Mouse (Mus musculus): ENCODE results near the gene Olfr1477.
"Not testable (repeated sequence)": the region's sequence is repeated elsewhere in the genome, so short reads cannot be mapped to it uniquely, and the experiment has no call there.

Gene Olfr1477

DNA sequence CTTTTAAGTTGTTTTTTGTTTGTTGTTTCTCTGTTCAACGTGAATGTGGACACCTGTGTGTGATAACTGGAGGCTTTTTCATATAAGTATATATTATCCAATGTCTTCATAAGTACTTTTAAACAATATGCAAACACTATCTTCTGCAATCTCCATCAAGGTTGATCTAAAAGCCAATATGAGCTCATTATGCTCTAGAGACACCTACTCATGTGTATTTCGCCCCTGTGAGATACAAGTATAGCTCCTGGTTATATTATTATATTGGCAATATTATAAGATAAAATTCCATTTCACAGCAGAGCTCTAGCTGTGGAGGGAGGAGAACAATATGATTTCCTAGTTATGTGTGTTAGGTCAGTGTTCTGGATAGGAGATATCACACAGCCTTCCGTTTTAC lies at the start of gene Olfr1477:
Olfr1477 (plus strand) TSS at position 301 of the 400 bp plus-strand sequence.
- DNase-seq, result no peak

DNA sequence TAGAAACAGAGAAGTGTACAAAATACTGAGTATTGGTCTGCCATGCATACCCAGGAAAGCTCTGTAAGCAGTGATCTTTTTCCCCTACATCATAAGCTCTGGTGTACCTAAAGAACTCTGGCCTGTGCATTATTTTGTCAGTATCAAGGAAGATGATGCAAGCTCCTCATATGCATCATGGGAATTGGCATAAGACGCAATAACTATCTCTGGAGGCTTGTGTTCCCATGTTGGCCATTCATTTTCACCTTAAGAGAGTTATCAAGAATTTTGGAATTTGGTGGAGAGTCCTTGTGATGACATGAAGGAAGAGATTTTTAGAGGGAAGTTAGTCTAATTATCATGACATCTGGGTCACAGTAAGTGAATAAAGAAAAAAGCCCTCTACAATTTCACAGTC lies 44.4 kb upstream of the Olfr1477 start, which contains the start of gene Olfr1472:
Olfr1472 (minus strand) TSS at position 101 of the 400 bp plus-strand sequence.
- no peak for DNase-seq

DNA sequence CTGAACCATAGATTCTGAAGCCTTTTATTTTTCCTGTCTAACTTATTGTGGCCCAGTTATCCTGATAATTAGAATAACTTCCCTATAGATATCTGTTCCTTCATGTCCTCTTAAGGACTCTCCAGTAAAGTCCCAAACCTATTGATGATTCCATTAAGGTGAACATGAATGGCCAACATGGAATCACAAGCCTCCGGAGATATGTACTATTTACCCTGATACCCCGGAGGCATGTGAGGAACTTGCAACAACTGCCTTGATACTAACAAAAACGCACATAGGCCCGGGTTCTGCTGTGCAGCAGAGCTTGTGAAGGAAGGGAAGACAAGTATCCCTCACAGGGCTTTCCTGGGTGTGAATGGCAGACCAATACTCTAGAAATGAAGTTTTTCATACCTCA lies 31.1 kb upstream of the Olfr1477 start, which contains the start of gene Olfr1474:
Olfr1474 (plus strand) TSS at position 301 of the 400 bp plus-strand sequence.
- not testable (repeated sequence) for DNase-seq

DNA sequence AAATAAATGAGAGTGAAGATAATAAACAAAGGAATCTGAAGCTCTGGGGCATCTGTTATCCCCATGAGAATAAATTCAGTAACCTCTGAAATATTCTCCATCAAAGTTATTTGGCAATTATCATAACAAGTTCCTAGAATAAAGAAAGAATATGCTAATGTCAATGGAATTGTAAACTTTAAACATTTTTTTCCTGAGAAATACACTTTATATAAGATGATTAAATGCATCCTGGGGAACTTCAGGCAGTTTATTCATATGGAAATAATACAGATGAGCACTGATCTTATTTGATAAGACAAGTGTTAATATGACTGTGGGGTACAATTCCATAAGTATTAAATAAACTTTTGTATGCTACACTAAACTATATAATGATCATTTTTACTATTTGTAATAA lies 20.2 kb upstream of the Olfr1477 start, which contains the start of gene Olfr1475:
Olfr1475 (minus strand) TSS at position 101 of the 400 bp plus-strand sequence.
- no peak for DNase-seq

DNA sequence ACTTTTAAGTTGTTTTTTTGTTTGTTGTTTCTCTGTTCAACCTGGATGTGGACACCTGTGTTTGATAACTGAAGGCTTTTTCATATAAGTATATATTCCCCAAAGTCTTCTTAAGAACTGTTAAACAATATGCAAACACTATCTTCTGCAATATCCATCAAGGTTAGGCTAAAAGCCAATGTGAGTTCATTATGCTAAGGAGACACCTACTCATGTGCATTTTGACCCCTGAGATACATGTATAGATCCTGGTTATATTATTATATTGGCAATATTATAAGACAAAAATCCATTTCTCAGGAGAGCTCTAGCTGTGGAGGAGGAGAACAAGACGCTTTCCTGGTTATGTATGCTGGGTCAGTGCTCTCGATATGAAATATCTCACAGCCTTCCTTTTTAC lies 27.3 kb downstream of the Olfr1477 start, which contains the start of gene Olfr1480:
Olfr1480 (plus strand) TSS at position 301 of the 400 bp plus-strand sequence.
- no peak for DNase-seq

Data from spleen, adult 18-20 months (tissue).